Mouse (Mus musculus): ENCODE results near the gene Haghl. TPM values are rescaled to one million over a fixed set of nuclear protein-coding genes. Genes with fewer than 3 reads are reported as not detected.

Haghl gene
- polyA plus RNA-seq, 1 experiment: 56.2 TPM

DNA sequence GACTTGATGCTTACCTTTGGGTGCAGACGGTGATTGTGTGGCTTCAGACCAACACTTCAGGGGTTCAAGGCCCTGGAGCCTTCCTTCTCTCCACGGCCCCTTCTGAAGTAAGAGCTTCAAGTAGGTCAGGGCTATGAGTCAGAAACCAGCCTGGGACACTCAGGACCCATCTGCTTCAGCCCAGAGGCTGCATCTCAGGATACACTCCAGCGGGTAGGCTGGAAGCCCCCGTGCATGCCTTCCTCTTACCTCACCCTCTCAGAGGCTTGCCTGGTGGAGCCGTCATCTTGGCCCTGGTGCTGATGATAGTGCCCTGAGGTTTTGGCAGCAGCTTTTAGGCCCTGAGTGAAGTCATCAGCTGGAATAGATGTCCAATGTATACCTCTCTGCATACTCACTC lies 50.2 kb downstream of the Haghl start:
- DNase-seq: no peak
- WGBS: 79% methylated on average over 5 of the region's 5 CpGs
- no peak for TF ChIP-seq POLR2A (IDR thresholded peaks at IDR 0.05; ENCODE audit: borderline replicate concordance, extremely low read depth, low read depth, low read length)
- TF ChIP-seq CTCF (IDR thresholded peaks at IDR 0.05; ENCODE audit: insufficient read depth, low read length): no peak
- no peaks in the 10 kb centered on the region for H3K4me1 ChIP-seq (ENCODE audit: control insufficient read depth, insufficient read depth, low read length)
- no peak overlapping the region for H3K4me3 ChIP-seq (replicated peaks; ENCODE audit: extremely low read depth, low read depth, low read length)

- Histone ChIP-seq H3K4me3 (replicated peaks; ENCODE audit: extremely low read depth, low read depth, low read length) (no peak overlapping the region), H3K4me1 (ENCODE audit: control insufficient read depth, insufficient read depth, low read length) (peaks cover 7% of the 10 kb centered on the region)
- WGBS: 29% methylated on average over 2 of the region's 2 CpGs
- peak; percentile 80 for DNase-seq
- TF ChIP-seq POLR2A (IDR thresholded peaks at IDR 0.05; ENCODE audit: borderline replicate concordance, extremely low read depth, low read depth, low read length) (no peak), CTCF (IDR thresholded peaks at IDR 0.05; ENCODE audit: insufficient read depth, low read length) (peak; percentile 88)
Observed at GRCm38 (mm10) chr17:25732082-25732481, 53.4 kb downstream of the Haghl start.

Other genes starting within 250 kb of the Haghl start
- 0.49 and 0.62 TPM in 2 replicates for gene Sox8, start 215.0 kb downstream of the Haghl start, polyA plus RNA-seq (2012; rRNA removed)
- gene Lmf1, start 206.6 kb downstream of the Haghl start, polyA plus RNA-seq (2012; rRNA removed): 15.8 and 22.4 TPM in 2 replicates
- gene Gng13, start 68.5 kb downstream of the Haghl start, polyA plus RNA-seq (2012; rRNA removed): 0.36 TPM in 1 of 2 replicates, not detected in the other
- 3.0 and 4.2 TPM in 2 replicates for gene Chtf18, start 58.3 kb downstream of the Haghl start, polyA plus RNA-seq (2012; rRNA removed)
- 40.1 and 45.0 TPM in 2 replicates for gene Rpusd1, start 58.0 kb downstream of the Haghl start, polyA plus RNA-seq (2012; rRNA removed)
- 0.23 and 0.25 TPM in 2 replicates for gene Mslnl, start 49.6 kb downstream of the Haghl start, polyA plus RNA-seq (2012; rRNA removed)
- gene Msln, start 31.3 kb downstream of the Haghl start, polyA plus RNA-seq (2012; rRNA removed): 71.2 and 78.4 TPM in 2 replicates
- 13.1 and 20.1 TPM in 2 replicates for gene Narfl, start 11.9 kb downstream of the Haghl start, polyA plus RNA-seq (2012; rRNA removed)
- 14.0 and 15.6 TPM in 2 replicates for gene Ccdc78, start 907 bp upstream of the Haghl start, polyA plus RNA-seq (2012; rRNA removed)
- 114 and 128 TPM in 2 replicates for gene Fam173a, start 7.2 kb upstream of the Haghl start, polyA plus RNA-seq (2012; rRNA removed)
- gene AC134908.4, start 10.0 kb upstream of the Haghl start, polyA plus RNA-seq (2012; rRNA removed): 0.41 TPM in 1 of 2 replicates, not detected in the other
- 40.3 and 44.9 TPM in 2 replicates for gene Metrn, start 11.5 kb upstream of the Haghl start, polyA plus RNA-seq (2012; rRNA removed)
- gene Fbxl16, start 23.4 kb upstream of the Haghl start, polyA plus RNA-seq (2012; rRNA removed): 4.0 and 5.0 TPM in 2 replicates
- 29.4 and 34.3 TPM in 2 replicates for gene Wdr24, start 38.0 kb upstream of the Haghl start, polyA plus RNA-seq (2012; rRNA removed)
- gene Jmjd8, start 43.2 kb upstream of the Haghl start, polyA plus RNA-seq (2012; rRNA removed): 55.1 and 65.2 TPM in 2 replicates
- gene Stub1, start 47.7 kb upstream of the Haghl start, polyA plus RNA-seq (2012; rRNA removed): 131 and 160 TPM in 2 replicates
- 9.1 and 14.1 TPM in 2 replicates for gene Rhbdl1, start 51.6 kb upstream of the Haghl start, polyA plus RNA-seq (2012; rRNA removed)
- gene Gm20683, start 56.1 kb upstream of the Haghl start, polyA plus RNA-seq (2012; rRNA removed): 29.1 and 36.2 TPM in 2 replicates
- 59.6 and 61.2 TPM in 2 replicates for gene Rhot2, start 59.2 kb upstream of the Haghl start, polyA plus RNA-seq (2012; rRNA removed)
- 35.7 and 40.3 TPM in 2 replicates for gene Wdr90, start 75.8 kb upstream of the Haghl start, polyA plus RNA-seq (2012; rRNA removed)
- gene Mcrip2, start 83.1 kb upstream of the Haghl start, polyA plus RNA-seq (2012; rRNA removed): 22.7 and 31.1 TPM in 2 replicates
- gene Mettl26, start 89.4 kb upstream of the Haghl start, polyA plus RNA-seq (2012; rRNA removed): 78.1 and 103 TPM in 2 replicates
- 1.0 and 1.4 TPM in 2 replicates for gene Wfikkn1, start 95.2 kb upstream of the Haghl start, polyA plus RNA-seq (2012; rRNA removed)
- gene Rab40c, start 134.1 kb upstream of the Haghl start, polyA plus RNA-seq (2012; rRNA removed): 40.2 and 62.6 TPM in 2 replicates
- gene Pigq, start 159.3 kb upstream of the Haghl start, polyA plus RNA-seq (2012; rRNA removed): 107 and 131 TPM in 2 replicates
- 24.4 and 37.5 TPM in 2 replicates for gene Nhlrc4, start 159.3 kb upstream of the Haghl start, polyA plus RNA-seq (2012; rRNA removed)
- not detected in 2 replicates for gene A930017K11Rik, start 166.9 kb upstream of the Haghl start, polyA plus RNA-seq (2012; rRNA removed)
- gene Capn15, start 200.1 kb upstream of the Haghl start, polyA plus RNA-seq (2012; rRNA removed): 45.9 and 49.7 TPM in 2 replicates

All from lung, adult 2 months (tissue).